24 mouse cellular contexts compared by ENCODE assay signal in genomic region chr4:155823443-155823842, GRCm38 (mm10). TPM values are rescaled to one million over a fixed set of nuclear protein-coding genes. Genes with fewer than 3 reads are reported as not detected.
DNase-seq lines count a peak whose midpoint lies in the region; ATAC-seq lines count a peak whose summit lies in the region.
"Had no signal": no experiment of that assay in that cellular context is flagged by ENCODE, and none has a peak within 500 bp of the region (broad histone marks: within the 10 kb centered on the region; RNA-seq: fewer than 3 reads in every experiment).

No protein-coding gene starts in this region.

- H3K36me3 ChIP-seq in embryonic facial prominence, embryonic 11.5 days (replicated peaks; ENCODE audit: control insufficient read depth, insufficient read depth, low read depth, low read length), result peaks cover 30% of the 10 kb centered on the region
- H3K36me3 ChIP-seq in embryonic facial prominence, embryonic 10.5 days (replicated peaks), result peaks cover 100% of the 10 kb centered on the region

- WGBS in embryonic facial prominence, embryonic 11.5 days, result 95% methylated on average over 16 of the region's 16 CpGs
- WGBS in embryonic facial prominence, embryonic 10.5 days, result 97% methylated on average over 16 of the region's 16 CpGs

- H3K4me2 ChIP-seq in embryonic facial prominence, embryonic 11.5 days (ENCODE audit: low read depth, low read length), result no peak overlapping the region
- H3K4me2 ChIP-seq: embryonic facial prominence, embryonic 15.5 days; heart, embryonic 11.5 days; hindbrain, embryonic 12.5 days; hindbrain, embryonic 15.5 days had no signal

- no peak overlapping the region for H3K27ac ChIP-seq in embryonic facial prominence, embryonic 11.5 days (replicated peaks; ENCODE audit: low read depth, low read length)
- no peak overlapping the region for H3K27ac ChIP-seq in embryonic facial prominence, embryonic 10.5 days (replicated peaks)
- H3K27ac ChIP-seq: embryonic facial prominence, embryonic 15.5 days; gastrocnemius, adult 2 months; hindbrain, embryonic 12.5 days; hindbrain, embryonic 15.5 days had no signal

- H3K9ac ChIP-seq in embryonic facial prominence, embryonic 11.5 days (replicated peaks; ENCODE audit: low read length), result no peak overlapping the region
- H3K9ac ChIP-seq: embryonic facial prominence, embryonic 15.5 days; forebrain, postnatal 0 days; hindbrain, embryonic 12.5 days; hindbrain, embryonic 15.5 days had no signal

- no peaks in the 10 kb centered on the region for H3K9me3 ChIP-seq in embryonic facial prominence, embryonic 11.5 days (replicated peaks; ENCODE audit: control insufficient read depth, low read length)
- no peaks in the 10 kb centered on the region for H3K9me3 ChIP-seq in embryonic facial prominence, embryonic 10.5 days
- H3K9me3 ChIP-seq: embryonic facial prominence, embryonic 15.5 days; G1E; hindbrain, embryonic 12.5 days; hindbrain, embryonic 15.5 days had no signal

- H3K4me3 ChIP-seq in embryonic facial prominence, embryonic 11.5 days (ENCODE audit: low read depth, low read length), result no peak overlapping the region
- H3K4me3 ChIP-seq in embryonic facial prominence, embryonic 10.5 days, result no peak overlapping the region
- H3K4me3 ChIP-seq: embryonic facial prominence, embryonic 15.5 days; gastrocnemius, adult 2 months; hindbrain, embryonic 12.5 days; hindbrain, embryonic 15.5 days had no signal

- H3K4me1 ChIP-seq in embryonic facial prominence, embryonic 11.5 days (ENCODE audit: control insufficient read depth, insufficient read depth, low read length), result no peaks in the 10 kb centered on the region
- no peaks in the 10 kb centered on the region for H3K4me1 ChIP-seq in embryonic facial prominence, embryonic 10.5 days
- H3K4me1 ChIP-seq: embryonic facial prominence, embryonic 15.5 days; hindbrain, embryonic 12.5 days; hindbrain, embryonic 15.5 days had no signal

- no peaks in the 10 kb centered on the region for H3K27me3 ChIP-seq in embryonic facial prominence, embryonic 11.5 days (ENCODE audit: control insufficient read depth, insufficient read depth, low read length)
- no peaks in the 10 kb centered on the region for H3K27me3 ChIP-seq in embryonic facial prominence, embryonic 10.5 days (replicated peaks; ENCODE audit: low read depth, poor library complexity, severe bottlenecking)
- H3K27me3 ChIP-seq: CH12.LX; embryonic facial prominence, embryonic 15.5 days; hindbrain, embryonic 12.5 days; hindbrain, embryonic 15.5 days; Patski had no signal

- peak; percentile 52 for DNase-seq in adrenal gland, adult 2 months
- DNase-seq in adrenal gland, postnatal 25 days, result no peak
- DNase-seq in embryonic facial prominence, embryonic 11.5 days (ENCODE audit: low spot score), result no peak
- DNase-seq in embryonic facial prominence, embryonic 10.5 days (ENCODE audit: low spot score), result no peak
- DNase-seq in adrenal gland, postnatal 36 days, result peak; percentile 32 to 41
- no peak for DNase-seq in spleen, adult 12 weeks (ENCODE audit: low spot score)
- DNase-seq: B cell, adult 2 months; cerebellum, adult 18-20 months; cerebellum, adult 9-10 months; cerebellum, postnatal 14 days; forebrain, postnatal 0 days; gastrocnemius, adult 2 months; gastrocnemius, postnatal 14 days; heart, adult 11 months; kidney, adult 2 months had no signal

- ATAC-seq in embryonic facial prominence, embryonic 11.5 days (replicated peaks; ENCODE audit: insufficient number of reproducible peaks, low FRiP score, low TSS enrichment, low read depth), result 0 out of 2 replicates have a peak, but pooled peaks have one; percentile 37
- ATAC-seq: forebrain, embryonic 14.5 days; forebrain, postnatal 0 days; intestine, postnatal 0 days; Patski had no signal

RNA-seq across cellular contexts. Expression of gene Aurkaip1, which starts 7.6 kb away (rescaled TPM):
- total RNA-seq in adrenal gland, adult 2 months (2021), result 100 to 1,000 TPM; 155 to 164 TPM
- polyA plus RNA-seq in adrenal gland, adult 2 months (2012; rRNA removed), result 276 and 293 TPM in 2 replicates
- total RNA-seq in adrenal gland, postnatal 25 days (2021), result 135 and 160 TPM in 2 replicates
- 121 and 123 TPM in 2 replicates for polyA plus RNA-seq in embryonic facial prominence, embryonic 11.5 days (2014; fragmentation: Nextera tagmentation; extraction: Ambion mirVana)
- 170 and 178 TPM in 2 replicates for polyA plus RNA-seq in embryonic facial prominence, embryonic 10.5 days (2016; fragmentation: Nextera tagmentation; extraction: Ambion mirVana)
- 100 to 1,000 TPM; 140 to 170 TPM for total RNA-seq in adrenal gland, postnatal 36 days (2021)

RNA-seq across cellular contexts. Expression of gene Ccnl2, which starts 11.2 kb away (rescaled TPM):
- total RNA-seq in adrenal gland, adult 2 months (2021), result 100 to 1,000 TPM in 1 of 2 experiments, 10 to 100 TPM in 1; 70.2 to 118 TPM
- 56.0 and 58.2 TPM in 2 replicates for polyA plus RNA-seq in adrenal gland, adult 2 months (2012; rRNA removed)
- 150 and 170 TPM in 2 replicates for total RNA-seq in adrenal gland, postnatal 25 days (2021)
- polyA plus RNA-seq in embryonic facial prominence, embryonic 11.5 days (2014; fragmentation: Nextera tagmentation; extraction: Ambion mirVana), result 170 and 173 TPM in 2 replicates
- polyA plus RNA-seq in embryonic facial prominence, embryonic 10.5 days (2016; fragmentation: Nextera tagmentation; extraction: Ambion mirVana), result 179 and 187 TPM in 2 replicates
- total RNA-seq in adrenal gland, postnatal 36 days (2021), result 100 to 1,000 TPM in 1 of 2 experiments, 10 to 100 TPM in 1; 86.3 to 122 TPM

RNA-seq across cellular contexts. Expression of gene Mxra8, which starts 16.0 kb away (rescaled TPM):
- 10 to 100 TPM; 36.9 to 55.5 TPM for total RNA-seq in adrenal gland, adult 2 months (2021)
- 164 and 185 TPM in 2 replicates for polyA plus RNA-seq in adrenal gland, adult 2 months (2012; rRNA removed)
- total RNA-seq in adrenal gland, postnatal 25 days (2021), result 38.1 and 50.3 TPM in 2 replicates
- polyA plus RNA-seq in embryonic facial prominence, embryonic 11.5 days (2014; fragmentation: Nextera tagmentation; extraction: Ambion mirVana), result 34.4 and 38.2 TPM in 2 replicates
- 43.6 and 43.9 TPM in 2 replicates for polyA plus RNA-seq in embryonic facial prominence, embryonic 10.5 days (2016; fragmentation: Nextera tagmentation; extraction: Ambion mirVana)
- total RNA-seq in adrenal gland, postnatal 36 days (2021), result 10 to 100 TPM; 40.2 to 47.0 TPM
- polyA plus RNA-seq: G1E had no signal

RNA-seq across cellular contexts. Expression of gene Mrpl20, which starts 20.8 kb away (rescaled TPM):
- total RNA-seq in adrenal gland, adult 2 months (2021), result 100 to 1,000 TPM; 122 to 141 TPM
- 42.1 and 65.2 TPM in 2 replicates for polyA plus RNA-seq in adrenal gland, adult 2 months (2012; rRNA removed)
- total RNA-seq in adrenal gland, postnatal 25 days (2021), result 126 and 163 TPM in 2 replicates
- 250 and 256 TPM in 2 replicates for polyA plus RNA-seq in embryonic facial prominence, embryonic 11.5 days (2014; fragmentation: Nextera tagmentation; extraction: Ambion mirVana)
- polyA plus RNA-seq in embryonic facial prominence, embryonic 10.5 days (2016; fragmentation: Nextera tagmentation; extraction: Ambion mirVana), result 254 and 259 TPM in 2 replicates
- total RNA-seq in adrenal gland, postnatal 36 days (2021), result 100 to 1,000 TPM; 133 to 141 TPM

RNA-seq across cellular contexts. Expression of gene Dvl1, which starts 23.8 kb away (rescaled TPM):
- 10 to 100 TPM; 58.1 to 66.7 TPM for total RNA-seq in adrenal gland, adult 2 months (2021)
- polyA plus RNA-seq in adrenal gland, adult 2 months (2012; rRNA removed), result 187 and 202 TPM in 2 replicates
- total RNA-seq in adrenal gland, postnatal 25 days (2021), result 63.2 and 64.6 TPM in 2 replicates
- 6.8 and 7.7 TPM in 2 replicates for polyA plus RNA-seq in embryonic facial prominence, embryonic 11.5 days (2014; fragmentation: Nextera tagmentation; extraction: Ambion mirVana)
- polyA plus RNA-seq in embryonic facial prominence, embryonic 10.5 days (2016; fragmentation: Nextera tagmentation; extraction: Ambion mirVana), result 4.3 and 5.0 TPM in 2 replicates
- total RNA-seq in adrenal gland, postnatal 36 days (2021), result 10 to 100 TPM; 61.2 to 61.7 TPM

Comparison
In these comparisons a context has a peak if more than half of its experiments do, and no peak if none do; other contexts are left out.
1. DNase-seq: peak in adrenal gland, adult 2 months (single experiment) and adrenal gland, postnatal 36 days (2 of 2); none in adrenal gland, postnatal 25 days (single experiment), embryonic facial prominence, embryonic 11.5 days (single experiment), embryonic facial prominence, embryonic 10.5 days (single experiment) and spleen, adult 12 weeks (single experiment).